Mouse (Mus musculus) midbrain, embryonic 14.5 days (tissue): Measurements from ENCODE around the gene Cacng3. TPM values are rescaled to one million over a fixed set of nuclear protein-coding genes. Genes with fewer than 3 reads are reported as not detected.
A peak's percentile ranks its signal among the peaks of the same experiment; 100 is the strongest.

Experiments
- ATAC-seq: fragments of 200-750 bp; cut with Nextera tagmentation; 2 replicates; pipeline ENCODE4 v1.8.0; 2017; ENCODE audit warnings: moderate number of reproducible peaks, moderate library complexity; ENCODE audit not compliant: low FRiP score, low TSS enrichment
- DNase-seq: peaks from one replicate; pipeline ENCODE4 v3.0.0-alpha.2; 2015
- H3K27ac ChIP-seq: fragments of 300-500 bp; sonication (generic); replicated peaks from 2 replicates; pipeline ENCODE4 v1.5.1; 2014; ENCODE audit warnings: mild to moderate bottlenecking, low read depth, low read length, moderate library complexity
- H3K27me3 ChIP-seq: fragments of 300-500 bp; sonication (generic); 2 replicates; pipeline ENCODE4 v1.6.1; 2014; ENCODE audit warnings: low read length, control low read depth, mixed read lengths; ENCODE audit not compliant: control insufficient read depth, insufficient read depth
- H3K36me3 ChIP-seq: fragments of 300-500 bp; sonication (generic); 2 replicates; pipeline ENCODE4 v1.6.1; 2014; ENCODE audit warnings: low read length, control low read depth; ENCODE audit not compliant: control insufficient read depth, insufficient read depth
- H3K4me1 ChIP-seq: fragments of 300-500 bp; sonication (generic); 2 replicates; pipeline ENCODE4 v1.6.1; 2014; ENCODE audit warnings: mild to moderate bottlenecking, antibody characterized with exemption, low read length, control low read depth; ENCODE audit not compliant: control insufficient read depth, insufficient read depth
- H3K4me2 ChIP-seq: fragments of 300-500 bp; sonication (generic); 2 replicates; pipeline ENCODE4 v1.6.1; 2014; ENCODE audit warnings: mild to moderate bottlenecking, low read length, moderate library complexity
- H3K4me3 ChIP-seq: fragments of 300-500 bp; sonication (generic); replicated peaks from 2 replicates; pipeline ENCODE4 v1.5.1; 2014; ENCODE audit warnings: low read depth, low read length
- H3K9ac ChIP-seq: fragments of 300-500 bp; sonication (generic); replicated peaks from 2 replicates; pipeline ENCODE4 v1.6.1; 2014; ENCODE audit warnings: mild to moderate bottlenecking, low read length, moderate library complexity
- H3K9me3 ChIP-seq: fragments of 300-500 bp; sonication (generic); 2 replicates; pipeline ENCODE4 v1.6.1; 2016; ENCODE audit warnings: low read length, control low read depth, mixed read lengths; ENCODE audit not compliant: control insufficient read depth
- WGBS: fragments of 180-500 bp; shearing (Covaris S2); extraction: QIAGEN DNeasy Blood & Tissue Kit; methylation state at CpG from one replicate; pipeline ENCODE4 v1.1.7; 2014; 5-methylcytosine and 5-hydroxymethylcytosine counted together
- polyA plus RNA-seq: library from polyadenylated mRNA; unstranded; fragments of >200 nt; fragmentation: Nextera tagmentation; extraction: Ambion mirVana; gene quantifications from 2 replicates; pipeline ENCODE4 v1.2.1, GENCODE M21; 2014

The Cacng3 gene
- polyA plus RNA-seq, 1 experiment from 2014 or later, result 17.2 TPM

GRCm38 (mm10) chr7:122649306-122649705 lies 21.0 kb upstream of the Cacng3 start:
- Histone ChIP-seq H3K27me3 (no peaks in the 10 kb centered on the region), H3K9me3 (no peaks in the 10 kb centered on the region), H3K4me1 (no peaks in the 10 kb centered on the region), H3K4me2 (no peak overlapping the region), H3K4me3 (no peak overlapping the region), H3K9ac (no peak overlapping the region), H3K27ac (no peak overlapping the region), H3K36me3 (no peaks in the 10 kb centered on the region)
- ATAC-seq (no peak), DNase-seq (no peak)
- WGBS, result 73% methylated on average over 10 of the region's 10 CpGs

GRCm38 (mm10) chr7:122652523-122652922 lies 17.8 kb upstream of the Cacng3 start:
- Histone ChIP-seq H3K4me3 (no peak overlapping the region), H3K9ac (no peak overlapping the region), H3K9me3 (no peaks in the 10 kb centered on the region), H3K27ac (no peak overlapping the region), H3K36me3 (no peaks in the 10 kb centered on the region), H3K4me2 (no peak overlapping the region), H3K4me1 (no peaks in the 10 kb centered on the region), H3K27me3 (no peaks in the 10 kb centered on the region)
- DNase-seq (no peak), ATAC-seq (no peak)
- 90% methylated on average over 3 of the region's 3 CpGs for WGBS

GRCm38 (mm10) chr7:122656671-122657070 lies 13.6 kb upstream of the Cacng3 start:
- DNase-seq (no peak), ATAC-seq (no peak)
- Histone ChIP-seq H3K27me3 (no peaks in the 10 kb centered on the region), H3K9ac (no peak overlapping the region), H3K4me1 (no peaks in the 10 kb centered on the region), H3K9me3 (no peaks in the 10 kb centered on the region), H3K4me3 (no peak overlapping the region), H3K36me3 (no peaks in the 10 kb centered on the region), H3K27ac (no peak overlapping the region), H3K4me2 (no peak overlapping the region)
- 80% methylated on average over 3 of the region's 3 CpGs for WGBS

- 92% methylated on average over 5 of the region's 5 CpGs for WGBS
- Histone ChIP-seq H3K4me1 (no peaks in the 10 kb centered on the region), H3K27me3 (no peaks in the 10 kb centered on the region), H3K4me2 (no peak overlapping the region), H3K9ac (no peak overlapping the region), H3K27ac (no peak overlapping the region), H3K4me3 (no peak overlapping the region), H3K9me3 (no peaks in the 10 kb centered on the region), H3K36me3 (no peaks in the 10 kb centered on the region)
- no peak for DNase-seq
- ATAC-seq, result no peak
Measured at GRCm38 (mm10) chr7:122657423-122658126, 12.7 kb upstream of the Cacng3 start.

GRCm38 (mm10) chr7:122665311-122666049 lies 4.8 kb upstream of the Cacng3 start:
- Histone ChIP-seq H3K9ac (no peak overlapping the region), H3K4me3 (no peak overlapping the region), H3K4me1 (no peaks in the 10 kb centered on the region), H3K27ac (no peak overlapping the region), H3K4me2 (no peak overlapping the region), H3K36me3 (no peaks in the 10 kb centered on the region), H3K9me3 (no peaks in the 10 kb centered on the region), H3K27me3 (no peaks in the 10 kb centered on the region)
- DNase-seq (no peak), ATAC-seq (no peak)
- 85% methylated on average over 7 of the region's 7 CpGs for WGBS

GRCm38 (mm10) chr7:122667903-122668302 lies 2.4 kb upstream of the Cacng3 start:
- Histone ChIP-seq H3K4me1 (no peaks in the 10 kb centered on the region), H3K4me2 (no peak overlapping the region), H3K9me3 (no peaks in the 10 kb centered on the region), H3K9ac (no peak overlapping the region), H3K4me3 (no peak overlapping the region), H3K36me3 (no peaks in the 10 kb centered on the region), H3K27ac (no peak overlapping the region), H3K27me3 (0 out of 2 replicates have a peak, but pooled peaks cover 3% of the 10 kb centered on the region)
- 25% methylated on average over 5 of the region's 5 CpGs for WGBS
- DNase-seq (peak; percentile 77), ATAC-seq (no peak)

- H3K9ac ChIP-seq, result peak overlapping the region; percentile 50
- 5% methylated on average over 45 of the region's 45 CpGs for WGBS
- ATAC-seq (no peak), DNase-seq (peak; percentile 85)
- peak overlapping the region; percentile 42 for H3K4me3 ChIP-seq
- no peaks in the 10 kb centered on the region for H3K4me1 ChIP-seq
- H3K4me2 ChIP-seq, result peak overlapping the region; percentile 70
- H3K27me3 ChIP-seq, result 0 out of 2 replicates have a peak, but pooled peaks cover 3% of the 10 kb centered on the region
- no peaks in the 10 kb centered on the region for H3K9me3 ChIP-seq
- H3K36me3 ChIP-seq, result no peaks in the 10 kb centered on the region
- peak overlapping the region; percentile 70 for H3K27ac ChIP-seq
Measured at GRCm38 (mm10) chr7:122670873-122671641, 765 bp downstream of the Cacng3 start.

GRCm38 (mm10) chr7:122672981-122673380 lies 2.7 kb downstream of the Cacng3 start:
- DNase-seq, result peak; percentile 20
- H3K27ac ChIP-seq, result no peak overlapping the region
- H3K4me2 ChIP-seq, result peak overlapping the region; percentile 70
- no peak overlapping the region for H3K9ac ChIP-seq
- H3K4me3 ChIP-seq, result peak overlapping the region; percentile 42
- H3K36me3 ChIP-seq, result no peaks in the 10 kb centered on the region
- H3K27me3 ChIP-seq, result 0 out of 2 replicates have a peak, but pooled peaks cover 3% of the 10 kb centered on the region
- no peaks in the 10 kb centered on the region for H3K9me3 ChIP-seq
- H3K4me1 ChIP-seq, result no peaks in the 10 kb centered on the region
- no peak for ATAC-seq
- 45% methylated on average over 5 of the region's 5 CpGs for WGBS
